Mouse (Mus musculus) bone marrow macrophage, adult 2 months (primary cell): ENCODE data around the gene Apbb1ip. TPM values are rescaled to one million over a fixed set of nuclear protein-coding genes. Genes with fewer than 3 reads are reported as not detected.

Source experiments
- H3K27ac ChIP-seq: 2 replicates; pipeline ENCODE4 v1.5.1; 2012; ENCODE audit warnings: low read depth, low read length; ENCODE audit not compliant: insufficient read depth
- H3K4me1 ChIP-seq: 2 replicates; pipeline ENCODE4 v1.6.1; 2012; ENCODE audit warnings: low read length; ENCODE audit not compliant: control insufficient read depth, insufficient read depth
- H3K4me3 ChIP-seq: 2 replicates; pipeline ENCODE4 v1.5.1; 2012; ENCODE audit warnings: mild to moderate bottlenecking, low read length, moderate library complexity; ENCODE audit not compliant: insufficient read depth
- CTCF ChIP-seq: IDR thresholded peaks from 2 replicates; pipeline ENCODE4 v1.5.1; 2012; ENCODE audit warnings: low read depth, mild to moderate bottlenecking, low read length, moderate library complexity
- POLR2A ChIP-seq: IDR thresholded peaks from 2 replicates; pipeline ENCODE4 v1.6.1; 2012; ENCODE audit warnings: mild to moderate bottlenecking, low read depth, low read length, borderline replicate concordance
- polyA plus RNA-seq: library from polyadenylated mRNA; stranded (reverse); fragments of >200 nt; gene quantifications from 2 replicates; pipeline ENCODE4 v1.2.4, GENCODE M21; 2012; ENCODE audit not compliant: missing spikeins, insufficient read depth, insufficient read length

The Apbb1ip gene
- polyA plus RNA-seq, 1 experiment = 182 TPM

GRCm38 (mm10) chr2:22918651-22919050 is 144.8 kb downstream of the Apbb1ip start:
- no peak overlapping the region for H3K27ac ChIP-seq
- no peaks in the 10 kb centered on the region for H3K4me1 ChIP-seq
- TF ChIP-seq POLR2A (no peak), CTCF (no peak)
- H3K4me3 ChIP-seq = no peak overlapping the region

Other genes with a start within 250 kb of the Apbb1ip start
- gene Gad2, start 151.9 kb upstream of the Apbb1ip start, polyA plus RNA-seq = not detected in 2 replicates
- gene Pdss1, start 121.4 kb downstream of the Apbb1ip start, polyA plus RNA-seq = 3.1 and 3.4 TPM in 2 replicates